Mouse (Mus musculus) R1 (cell line): ENCODE results near the gene Smc3.

ENCODE experiments used
- DNase-seq: peaks from one replicate; pipeline ENCODE4 v3.0.0-alpha.2; 2018; ENCODE audit warnings: low read depth, low spot score

Smc3 gene

DNA sequence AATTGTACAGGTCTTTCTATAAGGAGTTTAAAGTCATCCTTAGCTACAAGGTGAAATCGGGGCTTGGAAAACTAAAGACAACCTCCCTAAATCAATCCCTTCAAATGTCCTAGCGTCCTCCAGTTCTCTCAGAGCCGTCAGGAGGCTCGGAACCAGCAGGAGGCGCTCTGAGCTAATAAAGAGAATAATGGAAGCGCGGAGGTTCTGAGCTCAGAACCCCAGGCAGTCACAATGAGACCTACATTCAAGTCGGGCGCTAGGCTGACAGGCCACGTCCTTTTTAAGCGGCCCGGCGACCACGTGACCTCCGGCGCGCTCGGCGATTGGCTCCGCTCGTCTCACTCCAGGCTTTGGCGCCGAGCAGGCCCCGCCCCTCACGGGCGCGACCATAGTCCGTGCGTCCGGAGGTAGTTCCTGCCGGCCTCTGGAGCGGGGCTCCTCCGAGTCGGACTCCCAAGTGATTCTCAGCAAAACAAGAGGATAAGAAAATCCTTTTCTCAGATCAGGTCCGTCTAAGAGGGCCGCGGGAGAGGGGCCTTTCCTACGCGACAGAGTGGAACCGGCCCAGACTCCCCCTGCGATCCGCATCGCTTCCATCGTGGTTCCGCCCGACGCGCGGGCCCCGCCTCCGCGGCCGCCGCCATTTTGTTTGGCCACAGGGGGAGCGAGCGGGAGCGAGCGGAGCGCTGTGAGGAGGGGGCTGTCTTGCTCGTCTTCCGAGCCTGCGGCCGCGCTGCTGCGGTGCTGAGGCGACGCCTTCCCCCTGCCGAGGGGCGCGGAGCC, at the start of gene Smc3:
TSS of gene Smc3 (plus strand) at position 642 of the 783 bp plus-strand sequence.
- peak; percentile 98 for DNase-seq

DNA sequence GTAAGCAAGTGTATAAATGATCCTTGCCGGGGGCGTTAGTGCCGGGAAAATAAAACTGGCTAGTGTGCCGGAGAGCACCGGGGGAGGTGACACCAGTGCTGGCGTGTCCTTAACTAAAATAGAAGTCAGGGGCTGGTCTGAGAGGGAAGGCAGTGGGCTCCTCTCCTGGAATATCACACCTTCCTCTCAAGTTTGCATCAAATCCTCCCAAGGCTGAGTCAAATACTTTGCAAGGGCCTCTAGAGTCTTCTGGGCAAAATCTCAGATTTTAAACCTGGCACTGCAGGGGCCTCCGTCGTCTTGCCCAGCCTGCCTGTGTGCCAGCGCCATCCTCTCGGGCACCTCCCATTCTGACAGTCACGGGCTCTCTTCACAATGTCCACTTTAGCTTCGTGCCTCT, 49.2 kb upstream of the Smc3 start:
- no peak for DNase-seq

DNA sequence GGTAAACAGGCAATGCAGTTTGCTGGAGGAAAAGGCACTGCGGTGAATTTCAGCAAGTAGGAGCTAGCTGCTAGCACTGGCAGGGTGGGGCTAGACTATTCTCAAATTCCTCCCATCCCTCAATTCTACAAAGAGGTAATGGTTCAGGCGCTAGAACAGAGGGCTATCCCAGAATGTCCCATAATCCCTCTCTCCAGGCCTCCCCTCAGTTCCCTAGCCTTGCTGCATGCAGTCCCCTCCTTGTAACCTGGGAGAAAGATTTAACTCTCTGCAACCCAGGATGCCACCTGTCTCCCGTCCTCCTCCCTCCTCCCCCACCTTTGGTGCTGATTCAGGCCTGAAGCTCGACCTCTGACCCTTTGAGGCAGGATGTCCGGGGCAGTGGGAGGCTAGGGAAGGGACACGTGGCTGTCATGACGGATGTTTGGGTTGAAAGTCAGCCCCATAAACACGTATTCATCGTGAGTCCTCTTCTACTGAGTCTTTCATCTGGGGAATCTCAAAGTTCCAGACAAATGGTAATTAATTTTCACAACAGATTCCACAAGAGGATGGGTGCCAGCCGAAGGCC, 47.9 kb upstream of the Smc3 start:
- DNase-seq = peak; percentile 84

DNA sequence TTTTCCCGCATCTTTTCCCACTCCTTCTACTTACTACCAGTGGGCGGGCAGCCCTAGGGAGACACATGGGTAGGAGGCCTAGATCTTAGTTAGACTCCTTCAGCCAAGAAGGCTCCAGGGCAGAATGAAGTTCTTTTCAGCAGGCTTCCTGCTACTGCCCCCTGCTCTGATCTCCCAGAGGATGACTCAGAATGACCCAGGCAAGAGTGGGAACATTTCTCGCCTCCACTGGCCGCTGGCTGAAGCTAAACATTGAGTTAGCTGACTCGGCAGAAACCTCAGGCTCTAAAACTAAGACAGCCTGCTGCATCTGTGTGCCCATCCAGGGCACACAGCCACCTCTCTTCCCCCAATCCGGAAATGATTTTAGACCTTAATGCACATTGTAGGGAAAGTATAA, 47.4 kb upstream of the Smc3 start:
- DNase-seq = no peak

DNA sequence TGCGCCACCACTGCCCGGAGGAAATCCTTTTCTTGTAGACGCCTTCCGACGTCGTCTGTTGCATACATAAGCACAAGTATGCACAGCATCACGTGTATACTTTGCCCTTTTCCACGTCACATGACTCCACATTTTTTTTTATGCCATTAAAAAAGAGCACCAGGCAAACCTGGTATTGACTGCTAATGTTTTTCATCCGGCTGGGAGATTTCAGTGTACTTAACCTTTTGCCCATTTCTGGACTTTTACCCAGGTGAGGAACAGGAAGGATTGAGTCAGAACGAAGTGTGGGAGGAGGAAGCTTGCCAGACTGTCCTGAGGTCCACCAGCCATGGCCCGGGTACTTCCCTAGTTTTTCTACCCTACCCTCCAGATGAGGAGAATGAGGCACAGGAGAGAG, 45.8 kb upstream of the Smc3 start:
- no peak for DNase-seq

DNA sequence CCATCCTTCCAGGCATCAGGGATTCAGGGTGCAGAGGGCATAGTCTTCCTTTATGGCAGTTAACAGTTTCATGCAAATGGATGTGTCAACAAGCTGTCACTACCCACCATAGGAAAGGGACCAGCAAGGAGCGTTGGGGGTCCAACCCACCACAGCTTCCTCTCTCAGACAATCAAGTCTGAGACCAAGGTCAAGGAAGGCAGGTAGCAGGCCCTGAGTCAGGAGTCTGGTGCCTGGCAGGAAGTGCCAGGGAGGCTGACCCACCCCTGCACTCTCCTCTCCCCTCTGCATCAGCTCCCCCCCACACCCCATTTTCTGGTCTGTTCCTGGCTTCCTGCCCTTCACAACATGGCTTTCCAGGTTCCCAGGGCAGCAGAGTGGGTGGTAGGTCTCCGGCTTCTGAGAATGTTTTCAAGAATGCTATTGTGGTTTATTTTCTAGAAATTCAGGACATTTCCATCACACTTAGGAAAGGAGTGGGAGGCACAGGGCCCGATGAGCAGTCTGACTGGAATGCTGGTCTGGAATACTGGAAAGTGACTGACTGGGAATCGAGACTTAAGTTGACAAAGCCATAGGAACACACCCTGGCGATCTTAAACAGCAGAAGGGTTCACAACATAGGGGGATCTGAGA, 45.1 kb upstream of the Smc3 start:
- DNase-seq = peak; percentile 73

DNA sequence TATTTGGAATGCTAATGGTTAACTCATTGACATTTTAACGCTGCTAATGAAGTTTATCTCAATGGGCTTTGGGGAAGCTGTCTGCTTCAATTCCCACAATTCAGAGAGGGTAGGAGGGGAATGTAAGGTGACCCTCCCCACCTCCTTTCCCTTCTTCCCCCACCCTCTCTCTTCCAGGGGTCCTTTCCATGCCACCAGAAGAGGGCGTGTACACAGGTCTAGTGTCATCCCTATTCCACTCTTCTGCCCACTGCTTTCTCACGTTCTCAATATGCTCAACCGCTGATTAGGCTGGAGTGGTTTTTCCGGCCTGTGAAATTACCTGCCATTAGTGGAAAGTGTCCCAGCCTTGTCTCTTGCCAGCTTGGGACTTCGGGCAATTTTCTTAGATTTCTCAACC, 43.4 kb upstream of the Smc3 start:
- DNase-seq = peak; percentile 66

DNA sequence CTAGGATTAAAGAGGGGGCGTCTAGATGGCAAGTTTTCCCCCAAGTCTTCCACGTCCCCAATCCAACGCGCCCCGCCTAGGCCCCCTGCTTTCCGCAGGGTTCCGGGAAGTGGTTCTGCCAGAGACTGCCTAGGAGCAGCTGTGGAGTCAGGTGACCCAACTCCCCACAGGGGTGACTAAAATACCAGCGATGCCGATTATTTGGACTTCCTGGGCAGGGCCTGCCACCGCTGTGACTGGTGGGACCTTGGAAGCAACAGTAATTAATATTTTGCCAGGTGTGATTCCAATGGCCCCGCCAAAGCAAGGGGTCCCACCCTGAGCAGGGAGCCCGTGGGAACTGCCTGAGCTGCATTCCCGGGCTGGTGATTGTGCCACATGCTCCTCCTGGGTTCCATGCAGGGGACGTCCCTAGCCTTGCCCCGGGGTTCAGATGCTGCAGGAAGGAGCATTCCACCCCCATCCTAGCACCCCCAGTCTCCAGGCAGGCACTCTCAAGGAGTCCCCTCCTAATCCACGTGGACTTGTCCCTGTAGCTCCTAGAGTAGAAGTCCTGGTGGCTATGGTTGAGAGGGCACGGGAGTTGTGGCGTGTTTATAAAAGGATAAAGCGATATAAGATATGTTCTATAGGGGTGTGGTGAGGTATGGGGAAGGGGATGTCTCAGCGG, 42.8 kb upstream of the Smc3 start:
- peak; percentile 91 for DNase-seq

DNA sequence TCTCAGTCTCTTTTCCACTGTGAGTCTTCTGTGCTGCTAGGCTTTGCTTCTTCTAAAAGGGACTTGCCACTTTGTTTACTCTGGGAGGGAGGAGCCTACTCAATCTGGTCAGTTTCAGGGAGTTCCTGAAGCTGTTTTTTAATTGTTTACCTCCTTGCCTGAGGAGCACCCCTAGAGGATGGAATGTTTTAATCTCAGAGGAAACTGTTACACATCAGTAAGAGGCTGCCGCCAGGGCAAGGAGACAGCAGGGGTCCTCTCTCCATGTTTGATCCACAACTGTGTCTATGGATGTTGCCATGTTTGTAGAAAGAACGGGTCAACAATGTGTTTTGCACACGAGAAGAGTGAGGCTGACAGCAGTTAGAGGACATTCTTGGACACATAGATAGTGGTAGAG, 39.8 kb upstream of the Smc3 start:
- peak; percentile 87 for DNase-seq

DNA sequence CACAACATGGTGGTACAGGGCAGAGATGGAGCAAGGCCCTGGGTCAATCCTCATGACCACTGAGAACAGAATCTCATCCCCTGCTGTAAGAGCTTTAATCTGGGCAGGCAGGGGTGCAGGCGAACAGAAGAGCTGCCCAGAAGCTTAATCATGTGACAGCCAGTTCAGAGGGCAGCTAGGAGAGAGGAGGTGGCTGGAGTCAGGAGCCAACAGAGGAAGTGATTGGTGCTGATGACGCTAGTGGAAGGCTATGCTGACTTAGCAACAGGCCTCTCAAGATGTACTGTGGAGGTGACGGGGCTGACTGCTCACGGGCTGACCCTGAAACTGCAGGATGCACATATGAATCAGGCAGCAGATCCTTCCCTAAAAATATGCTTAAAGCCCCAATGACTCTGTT, 36.0 kb upstream of the Smc3 start:
- no peak for DNase-seq

DNA sequence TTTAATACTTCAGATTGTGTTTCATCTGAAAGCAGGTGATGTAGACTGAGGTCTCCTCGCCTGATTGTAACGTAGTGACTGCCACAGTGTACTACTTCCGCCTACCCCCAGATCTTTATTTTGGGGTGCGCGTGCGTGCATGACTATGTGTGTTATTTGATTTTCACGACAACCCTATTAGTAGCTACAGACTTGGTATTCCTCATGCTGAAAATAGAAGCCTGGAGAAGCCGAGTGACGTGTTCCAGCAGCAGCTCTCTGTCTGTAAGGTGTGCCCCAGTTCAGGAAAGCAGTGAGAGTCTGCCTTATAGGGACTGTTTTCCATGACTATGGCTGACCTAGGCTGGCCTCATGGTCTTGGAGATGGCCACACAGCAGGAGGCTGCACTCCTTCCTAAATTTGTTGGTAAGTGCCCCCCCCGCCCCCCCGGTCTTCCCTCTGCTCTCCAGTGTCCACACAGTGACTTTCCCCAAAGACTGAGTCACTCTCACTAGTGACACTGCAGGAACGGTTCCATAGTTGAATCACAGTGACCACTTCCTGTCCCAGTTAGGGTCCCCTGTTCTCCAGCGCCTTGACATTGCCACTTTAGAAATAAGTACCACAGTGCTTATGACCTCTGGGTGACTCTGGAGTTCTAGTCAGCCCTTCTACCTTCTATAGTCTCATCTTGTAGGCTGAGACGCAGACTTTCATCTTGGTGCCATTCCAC, 34.5 kb upstream of the Smc3 start:
- no peak for DNase-seq

DNA sequence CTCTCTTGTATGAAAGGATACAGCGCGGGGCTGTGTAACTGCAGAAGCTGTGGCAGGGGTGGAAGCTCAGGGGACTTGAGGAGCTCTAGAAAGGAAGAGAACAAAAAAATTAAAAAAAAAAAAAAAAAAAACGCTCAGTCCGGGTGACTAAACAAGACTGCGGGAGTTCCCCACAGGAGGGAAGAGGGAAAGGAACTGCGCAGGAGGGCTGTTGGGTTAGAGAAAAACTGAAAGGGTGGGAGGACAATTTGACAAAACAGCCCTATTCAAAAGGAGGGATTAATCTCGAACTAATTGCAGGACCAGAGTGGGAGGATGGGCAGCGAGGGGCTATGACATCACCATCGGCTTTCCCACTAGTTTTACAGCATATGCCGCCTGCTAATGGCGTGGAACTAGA, 32.3 kb upstream of the Smc3 start:
- no peak for DNase-seq

DNA sequence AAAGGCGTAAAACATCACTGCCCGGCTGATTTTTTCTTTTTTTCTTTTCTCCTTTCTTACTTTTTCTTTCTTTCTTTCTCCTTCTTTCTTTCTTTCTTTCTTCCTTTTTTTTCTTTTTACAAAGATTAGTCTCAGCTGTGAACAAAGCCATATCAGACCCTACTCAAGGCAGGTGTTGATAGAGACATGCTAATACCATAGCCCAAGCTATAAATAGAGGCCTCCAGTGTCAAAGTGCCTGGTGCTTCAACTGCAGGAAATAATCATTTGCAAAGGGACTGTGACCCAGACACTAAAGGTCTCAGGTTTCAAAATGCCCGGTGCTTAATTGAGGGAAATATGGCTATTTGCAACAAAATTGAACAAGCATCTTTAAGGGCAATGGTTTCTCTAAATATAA, 31.6 kb upstream of the Smc3 start:
- DNase-seq = no peak

DNA sequence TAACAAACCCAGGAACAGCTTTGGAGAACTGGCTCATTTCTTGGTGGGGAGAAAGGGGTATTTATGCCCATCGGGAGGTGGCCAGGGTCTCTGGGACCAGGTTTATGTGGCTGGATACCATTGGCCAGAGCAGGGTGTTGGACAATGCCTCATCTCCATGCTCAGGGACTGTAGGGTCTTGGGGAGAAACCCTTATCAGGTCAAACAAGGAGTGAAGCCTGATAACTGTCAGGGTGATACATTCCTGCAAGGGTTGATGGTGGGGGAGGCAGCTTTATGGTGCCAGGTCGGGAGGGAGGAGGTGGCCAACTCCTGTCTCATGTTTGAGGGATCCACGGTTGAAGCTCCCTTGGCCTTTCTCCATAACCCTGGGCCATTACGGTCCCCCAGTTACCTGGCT, 29.1 kb upstream of the Smc3 start:
- DNase-seq = no peak

DNA sequence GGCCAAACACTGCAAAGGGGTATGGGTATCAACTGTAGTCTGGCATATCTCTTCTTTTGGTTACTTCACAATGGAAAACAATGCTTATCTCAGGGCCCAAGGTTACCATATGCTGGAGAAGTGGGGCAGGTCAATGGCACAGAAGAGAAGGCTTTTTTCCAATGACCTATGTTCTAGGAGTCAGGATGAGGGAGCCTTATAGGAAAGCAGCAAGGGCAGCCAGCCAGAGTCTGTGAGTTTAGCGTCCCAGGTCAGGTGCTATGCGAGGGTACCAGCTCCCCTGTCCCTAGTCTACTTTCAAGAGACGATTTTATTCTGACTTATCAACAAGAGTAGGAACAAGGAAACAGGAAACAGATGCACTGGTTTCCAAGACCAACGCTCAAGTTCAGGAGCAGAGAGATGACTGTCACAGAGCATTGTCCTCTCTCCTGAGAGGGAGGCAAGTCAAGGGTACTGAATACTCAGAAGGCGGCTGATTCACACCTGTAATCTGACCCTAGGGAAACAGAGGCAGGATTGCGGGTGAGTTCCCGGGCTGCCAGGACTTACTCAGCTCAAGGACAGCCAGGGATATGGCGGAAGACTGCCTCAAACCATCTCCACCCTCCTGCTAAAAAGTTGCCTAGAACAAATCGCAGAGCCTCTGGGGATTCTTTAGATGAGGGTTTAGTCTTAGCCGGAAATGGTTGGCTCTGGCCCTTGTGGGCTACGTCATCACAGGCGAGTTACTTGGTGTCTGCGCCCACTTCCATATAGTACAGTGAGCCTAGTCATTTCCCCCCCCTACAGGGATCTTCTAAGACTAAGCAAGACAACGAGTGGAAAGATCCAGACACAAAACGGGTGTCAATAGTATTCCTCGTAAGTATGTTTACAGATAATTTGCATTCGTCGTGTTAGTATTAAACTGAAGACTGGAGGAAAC, 28.4 kb upstream of the Smc3 start:
- DNase-seq = peak; percentile 73

DNA sequence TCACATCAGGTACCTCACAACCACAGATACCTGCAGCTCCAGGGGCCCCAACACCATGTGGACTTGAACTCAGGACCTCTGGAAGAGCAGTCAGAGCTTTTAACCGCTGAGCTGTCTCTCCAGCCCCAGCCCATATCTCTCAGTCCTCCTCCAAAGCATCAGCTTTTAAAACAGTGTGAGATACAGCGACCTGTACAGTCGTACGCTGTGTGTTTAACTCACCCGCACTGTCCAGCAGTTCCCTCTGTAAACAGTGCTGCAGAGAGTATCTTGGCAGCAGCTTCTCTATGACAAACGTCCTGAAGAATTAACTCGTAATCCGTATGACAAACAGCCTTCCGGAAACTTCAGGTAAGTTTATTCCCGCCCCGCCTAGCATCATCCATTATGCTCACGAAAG, 27.6 kb upstream of the Smc3 start:
- no peak for DNase-seq

DNA sequence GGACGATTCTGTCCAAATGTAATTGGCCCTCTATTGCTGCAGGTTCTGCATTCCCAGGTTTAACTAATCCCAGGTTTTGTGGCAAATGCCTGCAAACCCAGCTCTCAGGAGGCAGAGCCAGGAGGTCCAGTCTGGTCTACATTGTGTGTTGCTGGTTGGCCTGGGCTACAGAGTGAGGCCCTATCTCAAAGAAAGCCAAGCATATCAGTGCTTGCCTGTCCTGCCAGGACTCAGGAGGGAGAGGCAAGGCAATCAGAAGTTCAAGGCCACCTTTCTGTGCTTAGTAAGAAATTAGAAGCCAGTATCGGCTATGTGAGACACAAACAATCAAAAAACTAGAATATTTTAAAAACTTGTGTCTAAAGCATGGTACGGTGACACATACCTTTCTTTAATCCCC, 27.0 kb upstream of the Smc3 start:
- DNase-seq = no peak

DNA sequence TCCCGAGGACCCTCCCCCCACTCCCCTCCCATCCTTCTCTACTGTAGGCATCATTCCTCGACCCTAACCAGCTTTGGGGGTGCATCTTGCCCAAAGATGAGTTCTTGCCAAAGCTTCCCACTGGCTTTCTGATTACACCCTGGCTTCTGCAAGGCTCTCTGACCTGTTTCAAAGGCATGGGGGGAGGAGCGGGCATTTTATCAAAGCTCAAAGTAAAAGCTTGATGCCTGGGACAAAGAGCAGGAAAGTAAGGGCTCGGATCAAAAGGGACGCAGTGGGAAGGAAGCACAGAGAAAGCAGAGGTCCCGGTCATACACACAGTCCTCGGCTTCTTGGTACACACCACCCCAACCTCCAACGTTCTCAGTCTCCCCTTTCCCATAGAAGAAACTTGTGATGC, 26.1 kb upstream of the Smc3 start:
- DNase-seq = no peak

DNA sequence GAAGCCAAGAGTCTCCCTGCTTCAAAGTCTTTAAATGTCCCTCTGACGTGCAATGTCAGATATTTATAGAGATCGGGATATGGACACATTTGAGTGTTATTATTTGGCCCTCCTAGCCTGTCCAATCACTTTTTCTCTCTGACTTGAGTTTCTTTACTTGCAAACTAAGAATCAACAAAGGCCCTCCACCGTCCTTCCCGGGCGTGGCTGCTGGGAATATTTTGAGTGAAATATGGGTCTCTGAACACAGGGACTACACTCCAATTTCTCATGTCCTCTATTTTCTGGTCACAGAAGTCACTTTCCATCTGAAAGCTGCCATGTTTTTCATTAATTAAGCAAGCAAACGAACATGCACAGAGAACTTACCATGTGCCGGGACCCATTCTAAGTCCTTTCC, 25.7 kb upstream of the Smc3 start:
- DNase-seq = no peak

DNA sequence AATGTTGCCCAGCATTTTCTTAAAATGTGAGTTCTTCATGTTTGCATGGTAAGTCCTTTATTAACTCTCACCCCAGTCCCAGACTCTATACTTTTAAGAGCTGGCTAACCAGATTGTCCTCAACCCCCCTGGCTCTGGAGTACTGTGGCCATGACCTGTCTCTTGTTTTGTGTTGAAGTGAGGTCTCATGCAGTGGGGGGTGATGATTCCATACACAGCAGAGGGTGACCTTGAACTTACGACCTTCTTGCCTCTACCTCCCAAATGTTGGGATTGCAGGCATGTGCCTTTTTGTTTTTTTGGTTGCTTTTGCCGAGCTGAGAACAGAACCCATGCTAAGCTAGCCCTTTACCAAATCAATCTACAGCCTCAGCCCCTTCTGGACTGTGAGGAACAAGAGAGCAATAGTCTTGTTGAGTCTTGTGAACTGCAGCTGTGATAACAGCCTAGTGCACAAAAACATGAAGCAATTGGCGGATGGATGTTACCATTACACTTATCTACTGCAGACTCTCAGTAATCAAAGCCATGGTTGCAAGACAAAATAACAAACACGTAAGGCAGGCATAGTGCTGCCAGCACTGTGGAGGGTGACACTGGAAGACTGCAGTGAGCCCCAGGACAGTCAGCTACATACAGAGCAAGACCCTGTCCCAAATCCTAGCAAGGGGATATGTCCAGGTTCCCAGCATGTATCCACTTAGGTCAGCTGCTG, 24.7 kb upstream of the Smc3 start:
- DNase-seq = peak; percentile 74
